Mouse (Mus musculus) forebrain, embryonic 12.5 days (tissue): ENCODE measurements around the gene Hrasls. TPM values are rescaled to one million over a fixed set of nuclear protein-coding genes. Genes with fewer than 3 reads are reported as not detected.

Experiments used
- ATAC-seq: fragments of 200-750 bp; cut with Nextera tagmentation; 2 replicates; pipeline ENCODE4 v1.8.0; 2017; ENCODE audit warnings: moderate TSS enrichment; ENCODE audit not compliant: low FRiP score
- H3K27ac ChIP-seq: fragments of 300-500 bp; sonication (generic); 2 replicates; pipeline ENCODE4 v1.5.1; 2016; ENCODE audit warnings: mild to moderate bottlenecking
- H3K27me3 ChIP-seq: fragments of 300-500 bp; sonication (generic); 2 replicates; pipeline ENCODE4 v1.6.1; 2016; ENCODE audit warnings: mild to moderate bottlenecking
- H3K36me3 ChIP-seq: fragments of 300-500 bp; sonication (generic); replicated peaks from 2 replicates; pipeline ENCODE4 v1.6.1; 2016; ENCODE audit warnings: mild to moderate bottlenecking
- H3K4me1 ChIP-seq: fragments of 300-500 bp; sonication (generic); 2 replicates; pipeline ENCODE4 v1.6.1; 2016
- H3K4me2 ChIP-seq: fragments of 300-500 bp; sonication (generic); 2 replicates; pipeline ENCODE4 v1.6.1; 2016; ENCODE audit warnings: mild to moderate bottlenecking, moderate library complexity
- H3K4me3 ChIP-seq: fragments of 300-500 bp; sonication (generic); replicated peaks from 2 replicates; pipeline ENCODE4 v1.5.1; 2016; ENCODE audit warnings: mild to moderate bottlenecking
- H3K9ac ChIP-seq: fragments of 300-500 bp; sonication (generic); 2 replicates; pipeline ENCODE4 v1.6.1; 2016; ENCODE audit warnings: mild to moderate bottlenecking
- H3K9me3 ChIP-seq: fragments of 300-500 bp; sonication (generic); 2 replicates; pipeline ENCODE4 v1.6.1; 2016
- WGBS: fragments of 180-500 bp; shearing (Covaris S2); methylation state at CpG from one replicate; pipeline ENCODE4 v1.1.7; 2016; 5-methylcytosine and 5-hydroxymethylcytosine counted together
- polyA plus RNA-seq: library from polyadenylated mRNA; unstranded; fragments of >200 nt; fragmentation: Nextera tagmentation; extraction: Ambion mirVana; gene quantifications from 2 replicates; pipeline ENCODE4 v1.2.1, GENCODE M21; 2016

The Hrasls gene
- polyA plus RNA-seq, 1 experiment from 2014 or later: 2.0 TPM

DNA sequence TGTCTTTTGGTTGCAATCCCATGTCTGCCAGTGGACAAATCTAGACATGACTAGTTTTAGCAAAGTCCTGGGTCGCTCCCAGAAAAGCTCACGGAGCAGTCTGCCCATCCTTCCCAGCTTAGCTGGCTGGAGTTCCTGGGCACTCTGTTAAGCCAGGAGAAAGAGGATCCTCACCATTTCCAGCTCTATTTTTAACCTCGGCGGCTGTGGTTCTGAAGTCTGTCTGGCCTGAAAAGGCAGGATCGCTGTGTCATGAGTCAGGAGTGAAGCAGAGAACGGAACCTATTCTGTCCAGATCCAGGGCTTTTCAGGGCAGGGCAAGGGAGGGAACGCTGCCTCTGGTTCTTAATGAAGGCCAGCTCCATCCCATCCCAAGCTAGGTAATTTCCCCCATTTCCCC lies 654 bp upstream of the Hrasls start:
- WGBS: 80% methylated on average over 7 of the region's 7 CpGs
- ATAC-seq: no peak
- Histone ChIP-seq H3K4me1 (peaks cover 9% of the 10 kb centered on the region), H3K9me3 (no peaks in the 10 kb centered on the region), H3K36me3 (no peaks in the 10 kb centered on the region), H3K4me3 (no peak overlapping the region), H3K9ac (no peak overlapping the region), H3K27ac (no peak overlapping the region), H3K27me3 (peaks cover 31% of the 10 kb centered on the region), H3K4me2 (no peak overlapping the region)

DNA sequence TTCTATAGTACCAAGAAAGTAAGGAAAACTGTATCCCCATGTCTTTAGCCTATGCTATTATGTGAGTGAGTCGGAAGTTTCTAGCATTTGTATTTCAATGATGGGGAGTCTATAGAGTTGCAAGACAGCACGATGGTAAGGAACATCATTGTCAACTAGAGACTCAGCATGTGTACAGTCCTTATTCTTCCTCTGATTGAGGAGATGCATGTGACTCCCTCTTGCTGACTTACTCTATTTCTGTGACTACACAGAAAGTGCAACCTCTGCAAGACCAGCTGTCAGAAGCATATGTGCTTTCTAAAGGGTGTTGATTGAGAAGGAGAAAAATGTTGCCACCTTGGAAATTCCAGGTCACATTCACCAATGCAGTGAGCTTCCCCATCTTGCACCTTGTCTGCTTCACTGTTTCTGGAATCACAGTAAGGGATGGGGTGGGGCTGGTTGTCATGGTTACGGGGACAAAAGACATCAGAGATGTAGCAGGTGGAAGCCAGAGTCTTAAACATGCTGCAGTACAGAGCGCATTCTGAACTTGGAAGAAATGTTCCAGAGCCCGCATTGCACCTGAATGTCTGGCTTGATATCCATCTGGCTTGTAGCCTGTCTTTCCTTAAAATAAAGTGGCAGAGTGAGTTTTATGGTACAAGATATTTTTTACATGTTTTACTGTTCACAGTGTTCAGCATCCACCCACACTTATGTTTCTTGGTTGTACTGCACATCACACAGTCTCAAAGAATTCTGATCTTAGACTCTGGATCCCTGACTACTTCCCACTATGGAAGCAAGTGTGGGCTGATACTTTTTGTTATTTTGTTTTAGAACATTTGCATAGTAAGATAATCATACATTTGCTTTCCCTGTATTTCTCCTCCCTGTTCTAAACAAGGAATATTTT lies 7.2 kb downstream of the Hrasls start:
- H3K27me3 ChIP-seq: no peaks in the 10 kb centered on the region
- no peaks in the 10 kb centered on the region; the same call in 1 of the 2 replicates for H3K4me1 ChIP-seq
- WGBS: 76% methylated on average over 5 of the region's 5 CpGs

DNA sequence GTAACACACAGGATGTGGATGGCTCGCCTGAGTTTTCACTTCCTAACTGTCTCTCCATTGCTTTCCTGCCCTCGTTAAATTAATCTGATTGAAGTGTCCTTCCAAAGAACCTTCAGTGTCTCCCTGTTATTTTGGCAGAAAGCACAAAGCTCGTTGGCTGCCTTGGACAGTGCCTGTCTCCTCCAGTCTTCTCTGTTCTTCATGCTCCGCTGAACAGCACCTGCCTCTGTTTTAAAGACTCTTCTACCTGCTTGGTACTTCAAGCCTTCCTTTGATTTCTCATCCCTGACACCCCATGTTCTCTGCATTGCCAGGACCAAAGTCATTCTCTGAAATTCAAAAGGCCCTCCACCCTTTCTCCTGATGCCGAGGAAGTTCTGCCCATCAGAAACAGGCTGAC lies 26.5 kb downstream of the Hrasls start:
- Histone ChIP-seq H3K27me3 (no peaks in the 10 kb centered on the region), H3K27ac (no peak overlapping the region), H3K36me3 (no peaks in the 10 kb centered on the region), H3K9ac (no peak overlapping the region), H3K4me2 (no peak overlapping the region), H3K4me1 (no peaks in the 10 kb centered on the region), H3K4me3 (no peak overlapping the region), H3K9me3 (no peaks in the 10 kb centered on the region)
- 76% methylated on average over 5 of the region's 5 CpGs for WGBS
- no peak for ATAC-seq

More for the DNA sequence above, 7.2 kb downstream of the Hrasls start:
- Histone ChIP-seq H3K9me3 (no peaks in the 10 kb centered on the region), H3K36me3 (no peaks in the 10 kb centered on the region), H3K4me3 (no peak overlapping the region), H3K9ac (no peak overlapping the region), H3K4me2 (no peak overlapping the region), H3K27ac (no peak overlapping the region)
- ATAC-seq: peak; percentile 80; the same call in 1 of the 2 replicates

DNA sequence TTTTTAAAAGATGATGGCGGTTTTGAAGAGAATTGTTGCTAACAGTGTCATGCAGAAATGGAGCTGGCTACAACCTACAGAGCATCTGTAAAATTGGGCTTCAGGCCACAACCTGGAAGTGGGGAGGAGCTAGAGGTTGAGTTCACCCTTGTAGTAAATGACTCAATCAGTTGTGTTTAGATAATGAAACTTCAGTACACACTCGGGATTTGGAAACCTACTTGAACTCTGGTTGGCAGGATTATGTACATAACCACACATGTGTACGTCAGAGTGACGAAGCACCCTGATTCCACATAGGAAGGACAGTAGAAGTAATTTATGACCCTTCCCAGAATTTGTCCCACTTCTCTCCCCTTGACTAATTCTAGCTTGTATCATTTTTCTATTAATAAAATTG lies 44.8 kb downstream of the Hrasls start:
- ATAC-seq: no peak
- H3K36me3 ChIP-seq: no peaks in the 10 kb centered on the region
- 0 out of 2 replicates have a peak, but pooled peaks cover 2% of the 10 kb centered on the region for H3K9me3 ChIP-seq
- no peak overlapping the region for H3K4me3 ChIP-seq
- no peaks in the 10 kb centered on the region for H3K27me3 ChIP-seq
- 90% methylated on average over 4 of the region's 4 CpGs for WGBS
- H3K9ac ChIP-seq: no peak overlapping the region
- H3K4me1 ChIP-seq: no peaks in the 10 kb centered on the region
- no peak overlapping the region for H3K27ac ChIP-seq
- H3K4me2 ChIP-seq: no peak overlapping the region

Other genes starting within 250 kb of the Hrasls start
- 0.04 TPM in 1 of 2 replicates, not detected in the other for gene Atp13a5, start 169.0 kb downstream of the Hrasls start, polyA plus RNA-seq